Mouse (Mus musculus) urinary bladder, postnatal 36 days (tissue): ENCODE results near the gene Map3k11.

Experiments
- DNase-seq, 2 experiments: peaks; one replicate each; pipeline ENCODE4 v3.0.0; 2022; ENCODE audit warnings: low spot score in 2 of 2, mixed read lengths in 1 of 2

Gene Map3k11

DNA sequence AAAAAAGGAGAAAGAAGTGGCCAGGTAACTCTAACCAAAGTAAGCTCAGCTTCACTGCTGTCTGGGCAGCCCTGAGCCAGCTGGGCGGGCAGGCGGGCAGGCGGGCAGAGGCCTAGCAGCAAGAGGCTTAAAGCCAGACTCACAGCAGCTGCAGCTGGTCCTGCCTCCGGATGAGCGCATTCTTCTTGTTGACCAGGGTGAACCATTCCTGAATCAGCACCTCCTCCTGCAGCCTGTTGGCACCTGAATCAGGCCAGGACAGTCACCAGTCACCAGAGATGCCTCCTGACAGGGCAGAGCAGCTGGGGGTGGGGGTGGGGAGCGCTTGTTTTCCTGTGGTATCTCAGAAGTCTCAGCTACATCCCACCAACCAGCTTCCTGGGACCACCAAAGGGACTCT is 21.5 kb downstream of the Map3k11 start:
- DNase-seq, result no peak

DNA sequence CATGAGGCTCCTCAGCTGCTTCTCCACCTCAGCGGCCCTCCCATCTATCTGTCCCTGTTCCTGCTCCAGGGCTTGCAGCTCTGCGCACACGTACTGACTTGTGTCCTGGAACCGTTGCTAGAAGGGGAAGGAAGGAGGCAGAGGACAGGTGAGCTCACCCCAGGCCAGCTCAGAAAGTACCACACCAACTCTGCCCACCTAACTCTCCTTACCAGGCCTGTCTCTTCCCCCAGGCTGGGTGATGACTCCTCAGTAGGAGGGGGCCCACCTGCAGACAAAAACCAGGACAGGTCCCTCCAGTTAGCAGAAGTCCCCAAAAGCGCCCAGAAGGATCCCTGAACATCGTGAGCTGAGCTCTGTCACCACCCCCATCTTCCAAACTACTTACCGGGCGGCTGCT is 22.0 kb downstream of the Map3k11 start:
- no peak for DNase-seq

DNA sequence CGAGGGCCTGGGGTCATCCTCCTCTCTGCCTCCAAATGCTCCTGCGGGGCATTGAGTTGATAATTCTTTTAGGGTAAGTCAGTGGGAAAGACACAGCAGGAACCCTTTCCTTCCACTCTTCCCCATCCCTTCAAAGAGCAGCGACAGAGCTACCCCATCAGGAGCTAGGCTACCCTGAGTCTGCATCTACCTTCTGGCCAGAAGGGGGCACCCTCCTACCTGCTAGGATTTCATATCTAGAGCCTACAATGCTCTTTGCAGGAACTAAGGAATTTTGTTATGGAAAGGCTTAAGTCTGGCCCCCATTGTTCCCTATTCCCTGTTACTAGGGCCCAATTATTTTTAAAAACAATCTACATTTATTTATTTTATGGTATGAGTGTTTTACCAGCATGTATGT is 22.7 kb downstream of the Map3k11 start:
- DNase-seq, result peak; percentile 55 to 66

DNA sequence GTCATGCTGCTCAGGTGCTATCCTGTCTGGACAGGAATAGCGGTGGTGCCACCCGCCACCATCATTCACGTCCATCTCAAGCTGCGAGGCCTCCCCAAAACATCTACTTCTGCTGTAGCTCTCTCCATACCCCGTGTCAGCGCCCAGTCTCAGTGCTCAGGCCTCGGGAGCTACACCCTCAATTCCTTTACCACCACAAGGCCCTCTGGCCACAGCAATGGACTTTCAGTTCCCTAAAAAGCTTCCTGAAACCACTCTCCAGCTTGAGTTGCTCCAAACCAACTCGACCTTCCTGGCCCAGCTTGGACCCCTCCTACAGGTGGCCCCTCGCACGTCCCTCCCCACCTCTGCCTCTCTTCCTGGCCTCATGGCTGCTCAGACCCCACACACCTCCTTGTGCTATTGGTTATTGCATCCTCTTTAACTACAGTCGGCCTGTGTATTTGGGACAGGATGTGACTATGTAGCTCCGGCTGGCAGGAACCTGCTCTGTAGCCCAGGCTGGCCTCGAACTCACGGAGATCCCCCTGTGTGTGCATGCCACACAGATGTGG is 23.4 kb downstream of the Map3k11 start:
- DNase-seq, result no peak

DNA sequence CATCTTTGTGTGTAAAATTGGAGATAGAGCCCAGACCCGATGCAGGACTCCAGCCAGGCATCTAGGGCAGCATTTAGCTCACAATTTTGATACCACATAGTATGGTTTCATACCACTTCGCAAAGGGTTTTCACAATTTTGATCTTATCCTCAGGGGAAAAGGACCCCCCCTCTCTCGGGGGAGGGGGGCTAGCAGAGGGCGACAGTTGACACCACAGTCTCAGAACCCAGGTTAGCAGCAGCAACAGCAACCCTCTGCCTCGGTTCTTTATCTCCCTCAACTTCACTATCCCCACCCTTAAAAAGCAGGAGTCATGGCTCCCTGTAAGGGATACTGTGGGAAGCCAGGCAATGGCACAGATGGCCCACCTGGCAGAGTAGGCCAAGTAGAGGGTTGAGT is 24.7 kb downstream of the Map3k11 start:
- DNase-seq, result no peak

DNA sequence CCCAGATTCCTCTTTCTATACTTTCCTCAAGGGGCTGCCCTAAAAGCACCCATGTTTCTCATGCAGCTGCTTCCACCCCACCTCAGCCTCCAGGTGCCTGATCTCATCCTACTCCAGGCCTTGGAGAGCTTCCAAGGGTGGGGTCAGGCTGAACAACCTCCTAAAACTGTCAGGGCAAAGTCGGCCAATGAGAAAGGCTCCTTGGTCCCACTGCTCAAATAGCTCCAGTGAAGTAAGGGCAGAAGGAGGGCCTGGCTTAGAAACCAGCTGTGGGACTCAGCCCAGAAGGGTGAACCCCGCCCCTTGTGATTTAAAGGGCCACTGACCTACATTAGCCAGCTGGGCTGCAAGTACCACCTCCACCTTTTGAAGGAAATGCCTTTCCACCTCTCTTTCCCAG is 25.2 kb downstream of the Map3k11 start:
- peak; percentile 45 to 79 for DNase-seq

DNA sequence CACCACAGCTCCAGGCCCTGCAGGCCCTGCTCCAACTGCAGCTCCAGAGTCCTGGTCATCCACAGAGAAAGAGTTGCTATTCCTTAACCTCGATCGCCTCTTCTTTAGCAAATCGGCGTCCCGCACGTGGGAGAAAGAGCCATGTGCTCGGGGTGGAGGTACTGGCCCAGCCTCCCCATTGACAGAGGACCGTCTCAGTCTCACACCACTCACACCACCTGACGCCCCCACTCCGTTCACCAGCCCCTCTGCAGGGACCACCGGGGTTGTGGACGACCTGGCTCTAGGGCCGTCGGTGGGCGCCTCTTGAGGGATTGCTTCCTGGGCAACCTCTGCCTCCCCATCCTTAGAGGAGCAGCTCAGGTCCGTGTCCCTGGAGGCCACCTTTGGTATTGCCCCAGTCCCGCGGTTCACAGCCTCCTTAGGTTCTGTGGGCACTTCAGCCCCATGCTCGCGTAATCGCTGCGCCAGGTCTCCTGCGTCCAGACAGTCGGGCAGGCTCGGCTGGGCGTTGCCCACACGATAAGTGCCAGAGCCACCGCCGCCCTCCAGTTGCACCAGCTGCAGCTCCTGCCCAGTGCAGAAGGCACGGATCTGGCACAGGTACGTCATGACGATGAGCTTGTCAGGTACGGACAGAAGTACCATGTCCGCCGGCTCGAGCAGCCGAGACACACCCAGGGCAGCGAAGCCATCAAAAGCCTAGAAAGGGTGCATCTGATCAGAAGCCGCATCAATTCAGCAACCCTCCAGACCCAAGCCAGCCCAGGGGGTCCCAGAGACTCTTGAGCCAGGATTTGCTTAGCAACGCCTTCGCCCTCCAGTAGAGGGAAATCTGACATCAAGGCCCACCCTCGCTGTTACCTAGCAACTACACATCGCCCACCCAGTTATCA is 27.5 kb downstream of the Map3k11 start:
- no peak for DNase-seq

DNA sequence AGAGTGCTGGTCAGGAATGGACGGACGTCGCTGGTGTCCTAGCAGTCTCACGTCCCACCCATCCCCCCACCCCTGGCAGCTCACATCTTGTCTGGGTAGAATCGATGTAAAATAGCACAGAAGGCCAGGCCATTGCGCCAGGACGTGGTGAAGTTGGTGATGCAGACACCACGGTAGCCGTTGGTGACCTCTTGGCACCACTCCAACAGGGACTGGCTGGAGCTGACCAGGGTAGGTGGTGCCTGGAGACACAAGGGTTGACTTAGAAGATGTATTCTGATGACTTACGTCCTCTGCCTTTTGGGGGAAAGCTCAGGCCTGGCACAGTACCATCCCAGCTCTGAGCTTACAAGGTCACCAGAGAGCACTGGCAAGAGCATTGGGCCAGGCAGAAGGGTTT is 28.4 kb downstream of the Map3k11 start:
- DNase-seq, result no peak

DNA sequence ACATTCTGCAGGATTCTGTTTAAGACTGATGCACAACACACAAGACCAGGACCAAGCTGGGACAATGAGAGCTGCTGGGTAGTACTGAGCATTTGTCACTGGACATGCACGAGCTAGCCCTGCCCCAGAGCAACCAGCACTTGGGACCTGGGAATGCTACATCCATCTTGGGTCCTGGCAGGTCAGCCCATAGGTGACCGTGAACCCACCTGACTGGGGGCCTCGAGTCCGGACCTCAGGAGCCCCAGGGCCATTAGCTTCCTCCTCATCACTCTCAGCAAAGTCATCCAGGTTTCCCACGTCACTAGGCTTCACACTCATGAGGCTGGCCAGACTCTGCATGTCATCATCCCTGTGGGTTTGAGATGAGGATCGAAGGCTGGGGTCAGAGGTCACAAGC is 32.7 kb downstream of the Map3k11 start:
- no peak for DNase-seq

DNA sequence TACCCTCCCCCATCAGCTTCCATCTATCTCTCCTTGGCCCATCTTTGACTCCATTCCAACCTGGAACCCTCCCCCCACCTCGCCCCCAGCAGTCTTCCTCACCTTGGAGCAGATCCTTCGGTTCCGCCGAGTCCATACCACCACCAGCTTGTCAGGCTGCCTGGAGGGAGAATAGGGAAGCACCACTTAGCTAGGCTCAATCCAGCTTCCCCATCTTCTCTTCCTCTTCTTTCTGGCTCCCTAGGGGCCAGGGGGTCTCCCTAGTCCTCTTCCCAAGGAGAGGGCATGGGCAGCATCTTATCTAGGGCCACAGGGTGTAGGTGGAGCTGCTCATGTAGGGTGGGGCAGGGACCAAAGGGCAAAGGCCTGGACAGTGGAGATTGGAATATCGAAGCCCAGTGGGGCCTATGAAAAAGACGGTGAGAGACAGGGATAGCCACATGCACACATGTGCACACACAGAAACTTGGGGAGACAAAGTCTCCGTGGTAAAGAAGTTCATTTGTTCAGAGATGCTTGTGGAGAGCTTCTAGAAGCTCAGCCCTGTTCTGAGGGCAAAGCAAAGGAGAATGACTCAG is 34.4 kb downstream of the Map3k11 start:
- DNase-seq, result no peak

DNA sequence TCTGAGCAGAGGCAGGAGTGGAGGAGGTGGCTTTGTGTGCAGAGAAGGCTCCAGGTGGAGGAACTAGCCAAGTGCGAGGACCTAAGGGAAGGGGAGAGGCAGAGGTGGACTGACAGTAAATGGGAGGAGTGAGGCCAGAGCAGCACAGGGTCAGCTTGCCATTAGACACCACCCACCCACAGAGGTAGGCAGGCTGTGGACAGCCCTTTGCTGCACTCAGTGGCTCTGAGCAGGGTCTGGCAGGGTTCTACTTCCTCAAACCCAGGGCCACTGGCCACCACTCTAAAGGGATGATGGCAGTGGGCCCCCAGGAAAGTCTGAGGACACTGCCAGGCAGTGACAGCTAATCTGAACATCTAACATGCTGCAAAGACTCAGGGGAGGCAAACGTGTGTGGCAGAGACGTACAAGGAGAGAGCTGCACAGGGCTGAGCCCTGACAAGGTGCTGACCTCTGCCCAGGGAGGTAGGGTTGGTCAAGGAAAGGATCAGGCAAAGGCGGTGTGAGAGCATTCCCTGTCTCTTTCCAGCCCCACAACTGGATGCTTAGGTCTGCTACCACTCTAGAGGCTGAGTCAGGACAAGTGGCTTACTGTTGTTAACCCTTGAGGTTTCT is 35.5 kb downstream of the Map3k11 start:
- no peak for DNase-seq

DNA sequence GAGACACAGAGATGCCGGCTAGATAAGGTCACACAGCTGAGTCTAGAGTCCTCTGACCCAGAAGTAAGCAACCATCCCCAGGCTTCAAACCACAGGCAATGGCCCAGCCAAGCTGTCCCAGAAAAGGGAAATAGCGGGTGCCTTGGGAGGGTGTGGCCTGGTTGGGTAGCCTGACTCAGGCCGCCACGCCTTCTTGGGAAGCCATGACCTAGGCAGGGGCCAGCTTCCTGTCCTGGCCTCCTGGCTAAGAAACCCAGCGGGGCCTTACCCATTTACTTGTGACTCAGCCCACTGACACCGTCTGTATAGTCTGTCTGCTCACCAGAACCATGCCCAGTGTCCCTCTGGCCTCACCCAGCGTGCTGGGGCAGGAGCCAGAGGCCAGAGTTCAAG is 36.0 kb downstream of the Map3k11 start:
- DNase-seq, result peak; percentile 71 to 85

DNA sequence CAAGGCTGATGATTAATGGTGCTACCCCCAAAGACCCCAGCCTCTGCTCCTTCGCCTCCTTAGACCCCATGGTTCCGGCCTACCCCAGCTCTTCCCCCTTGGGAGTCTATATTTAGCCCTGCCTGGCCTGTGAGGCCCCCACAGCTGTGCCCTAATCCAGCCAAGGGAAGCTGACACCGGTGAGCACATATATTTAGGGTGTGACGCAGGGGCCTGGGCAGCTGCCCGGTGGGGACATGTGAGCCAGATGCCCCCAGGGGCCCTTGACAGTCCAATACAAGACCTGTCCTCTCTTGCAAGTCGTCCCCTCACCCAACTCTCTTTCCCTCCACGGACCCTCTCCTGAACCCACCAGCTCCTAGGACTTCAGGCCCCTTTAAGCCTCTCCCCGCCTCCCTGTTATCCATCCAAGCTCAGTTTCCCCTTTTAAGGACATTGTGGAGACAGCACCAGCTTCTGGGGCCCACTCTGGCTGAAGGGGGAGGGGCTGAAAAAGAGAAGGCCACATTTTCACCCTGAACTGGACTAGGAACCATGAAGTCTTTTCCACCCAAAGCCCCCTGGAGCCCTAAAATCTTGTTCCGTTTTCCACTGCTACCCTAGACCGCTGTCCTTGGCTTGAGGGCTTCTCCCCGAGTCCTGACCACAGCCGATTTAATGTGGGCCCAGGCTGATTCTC is 36.6 kb downstream of the Map3k11 start:
- DNase-seq, result peak; percentile 18 to 52

DNA sequence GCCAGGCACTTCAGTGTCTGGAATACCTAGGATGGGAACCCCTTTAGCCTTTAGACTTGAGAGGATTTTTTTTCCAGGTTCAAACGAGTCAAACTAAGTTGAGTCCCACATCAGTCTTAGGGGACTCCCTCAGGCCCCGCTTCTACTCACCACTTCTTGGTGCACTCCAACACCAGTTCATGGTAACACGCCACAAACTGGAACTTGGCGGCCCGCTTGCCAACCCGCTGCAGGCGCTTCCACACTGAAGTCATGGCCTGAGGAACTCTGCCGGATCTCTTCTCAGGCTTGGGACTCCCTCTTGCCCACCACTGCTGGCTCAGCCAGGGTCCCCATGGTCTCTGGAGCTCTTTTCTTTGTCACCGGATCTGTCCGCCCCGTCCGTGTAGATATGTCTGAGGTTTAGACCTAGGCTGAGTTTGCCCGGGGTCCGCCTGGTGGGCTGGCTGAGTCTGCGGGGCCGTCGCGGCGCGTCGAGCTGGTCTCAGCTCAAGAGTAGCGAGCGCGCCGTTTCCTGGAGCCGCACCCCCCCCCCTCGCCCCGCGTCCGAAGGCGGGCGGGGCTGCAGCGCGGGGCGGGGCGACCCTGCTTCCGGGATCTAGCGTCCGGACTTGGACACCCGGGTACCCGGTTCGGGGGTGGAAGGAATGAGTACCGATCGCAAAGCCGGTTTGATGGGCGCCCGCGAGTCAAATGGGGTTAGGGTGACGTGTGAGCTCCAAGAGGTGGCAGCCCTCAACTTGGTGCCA is 37.4 kb downstream of the Map3k11 start, which contains the start of gene Ehbp1l1:
Ehbp1l1 (minus strand) TSS at position 551 of the 749 bp plus-strand sequence.
- DNase-seq, result peak; percentile 62 to 73

DNA sequence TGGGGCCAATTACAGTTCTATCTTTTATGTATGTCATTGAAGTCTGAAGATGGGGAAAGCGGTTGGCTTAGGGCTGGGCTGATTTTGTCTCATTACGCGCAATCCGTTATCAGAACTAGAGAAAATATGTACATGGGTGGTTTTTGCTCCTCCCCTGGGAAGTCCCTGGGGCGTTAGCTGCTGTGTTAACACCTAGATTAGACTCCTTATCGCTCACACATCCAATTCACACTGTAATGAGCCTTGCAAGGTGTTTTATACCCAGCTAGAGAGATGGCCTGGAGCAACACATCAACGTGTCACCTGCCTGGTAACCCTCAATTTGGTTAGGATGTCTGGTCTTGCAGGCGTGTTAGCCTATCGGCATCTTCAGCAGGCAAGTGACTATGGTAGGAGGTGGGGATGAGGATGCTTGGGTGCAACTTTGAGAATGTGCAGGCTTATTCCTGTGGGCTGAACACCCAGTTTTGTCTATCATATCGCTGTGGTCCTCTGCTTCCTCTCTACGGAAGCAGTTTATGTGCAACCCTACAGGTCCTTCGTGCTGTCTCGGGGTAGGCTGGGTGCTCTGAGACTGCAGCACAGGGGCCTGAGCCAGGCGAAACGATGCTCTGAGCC is 38.5 kb downstream of the Map3k11 start:
- no peak for DNase-seq

DNA sequence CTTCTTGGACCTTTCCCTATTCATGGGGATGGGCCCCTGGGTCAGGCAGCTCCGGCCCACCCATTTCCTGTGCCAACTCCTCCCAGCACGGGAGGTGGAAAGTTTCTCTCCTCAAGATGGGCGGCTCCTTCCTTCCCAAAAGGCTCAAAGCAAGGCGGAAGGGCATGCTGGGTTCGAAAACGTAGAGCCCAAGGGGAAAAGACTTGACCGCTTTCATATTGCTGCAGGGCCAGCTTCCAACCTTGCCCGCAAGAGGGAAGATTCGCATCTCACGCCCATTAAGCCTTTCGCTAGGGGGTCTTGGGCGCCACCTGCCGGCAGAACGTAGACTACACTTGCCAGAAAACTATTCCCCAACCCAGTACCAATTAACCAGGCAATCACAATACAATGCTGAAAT is 39.2 kb downstream of the Map3k11 start:
- DNase-seq, result peak; percentile 81 to 88

DNA sequence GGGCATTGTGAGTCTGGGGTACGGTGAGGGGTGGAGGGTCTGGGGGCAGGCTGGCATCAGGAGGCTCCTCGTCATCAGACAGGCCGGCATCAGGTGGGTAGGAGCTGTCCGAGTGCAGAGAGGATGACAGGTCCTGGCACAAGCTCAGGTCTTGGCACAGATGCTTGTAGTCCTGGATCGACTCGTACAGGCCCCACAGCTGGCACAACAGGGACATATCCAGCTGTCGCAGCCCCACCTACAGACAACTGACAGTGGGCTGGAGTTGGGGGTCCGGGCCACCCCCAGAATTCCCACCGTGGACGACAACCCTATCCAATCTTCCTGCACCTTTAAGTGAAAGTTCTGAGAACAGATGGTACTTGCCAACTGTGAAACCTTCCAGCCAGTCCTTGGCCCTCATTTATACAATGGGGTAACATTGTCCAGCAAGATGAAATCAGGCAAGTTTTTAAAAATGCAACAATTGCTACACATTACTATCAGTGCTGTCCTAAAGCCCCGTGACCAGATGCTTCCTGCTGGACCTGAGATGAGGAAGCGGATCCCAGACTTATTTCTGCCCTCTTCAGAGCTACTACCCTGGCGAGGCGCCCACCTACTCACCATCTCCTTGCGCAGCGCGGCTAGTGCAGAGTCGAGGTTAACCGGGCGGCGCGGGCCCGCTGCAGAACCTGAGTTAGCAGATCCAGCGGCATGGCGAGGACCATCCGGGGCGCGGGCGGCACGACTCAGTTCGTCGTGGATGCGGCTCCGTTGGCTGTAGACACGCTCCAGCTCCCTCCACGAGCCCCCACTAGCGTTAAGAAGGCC is 40.3 kb downstream of the Map3k11 start:
- peak in 1 of 2 experiments; percentile 38 for DNase-seq

DNA sequence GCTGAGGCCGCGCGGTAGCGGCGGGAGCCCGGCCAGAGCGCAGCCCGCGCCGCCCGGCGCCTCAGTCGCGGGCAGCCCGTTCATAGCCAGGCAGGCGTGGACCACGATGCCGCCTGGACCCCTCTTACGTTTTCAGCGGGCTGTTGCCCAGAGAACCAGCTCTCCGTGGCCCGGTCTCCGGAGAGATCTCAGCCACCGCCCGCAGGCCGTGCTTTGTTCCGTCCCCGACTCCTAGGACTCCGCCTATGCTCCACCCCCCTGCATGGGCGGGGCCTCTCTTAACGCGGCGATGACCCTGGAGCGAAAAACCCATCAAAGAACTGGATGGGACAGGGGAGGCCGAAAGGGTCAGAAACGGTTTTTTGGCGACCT is 40.9 kb downstream of the Map3k11 start, which contains the start of gene Fam89b:
Fam89b (minus strand) TSS at position 210 of the 372 bp plus-strand sequence.
- peak; percentile 88 to 91 for DNase-seq

DNA sequence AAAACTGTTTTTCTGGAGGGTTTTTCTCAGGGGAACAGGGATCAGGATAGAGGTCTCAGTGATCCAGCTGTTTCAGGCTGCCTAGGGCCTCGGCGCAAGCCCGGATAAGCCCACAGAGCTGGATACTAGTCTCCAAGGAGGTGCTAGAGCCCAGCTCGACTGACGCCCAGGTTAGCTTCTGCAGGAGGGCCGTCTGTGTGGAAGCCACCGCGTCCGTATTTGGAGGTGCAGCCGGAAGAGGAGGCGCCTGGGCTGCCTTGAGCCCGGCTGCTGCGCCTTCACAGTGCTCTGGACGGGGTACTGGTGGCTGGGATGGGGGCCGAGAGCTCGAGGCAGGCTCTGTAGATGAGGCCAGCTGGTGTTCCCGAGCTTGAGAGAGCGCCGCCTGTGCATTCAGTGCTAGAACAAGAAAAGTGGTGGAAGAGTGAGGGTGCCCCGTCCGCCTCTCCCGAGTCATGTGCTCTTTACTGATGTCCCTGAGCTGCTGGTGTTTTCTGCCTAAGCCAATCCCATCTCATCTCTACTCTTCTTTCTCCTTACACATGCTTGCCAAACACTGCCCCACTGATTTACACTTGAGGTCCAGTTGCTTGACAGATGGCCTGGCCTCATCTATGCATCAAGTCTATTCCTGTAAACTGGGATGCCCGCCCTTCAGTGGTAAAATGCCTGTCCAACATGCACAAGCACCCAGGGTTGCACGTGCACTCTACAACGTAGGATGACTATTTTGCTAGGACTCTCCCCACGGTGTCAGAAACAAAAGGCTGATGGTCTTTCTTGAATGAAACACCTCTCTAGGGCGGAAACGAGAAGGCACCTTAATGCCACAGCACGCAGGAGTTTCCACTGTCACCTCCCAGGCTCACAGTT is 42.0 kb downstream of the Map3k11 start:
- DNase-seq, result no peak
